Mouse (Mus musculus) ES-Bruce4 (cell line): ENCODE results near the gene Slc7a8.

Experiments
- CTCF ChIP-seq: IDR thresholded peaks from one replicate; pipeline ENCODE4 v1.8.1; 2011; ENCODE audit warnings: low read depth, low read length
- EP300 ChIP-seq: IDR thresholded peaks from 2 replicates; pipeline ENCODE4 v1.6.1; 2011; ENCODE audit warnings: low read depth, low read length; ENCODE audit not compliant: insufficient read depth
- POLR2A ChIP-seq: IDR thresholded peaks from one replicate; pipeline ENCODE4 v1.8.1; 2011; ENCODE audit warnings: low read length; ENCODE audit not compliant: insufficient read depth

DNA sequence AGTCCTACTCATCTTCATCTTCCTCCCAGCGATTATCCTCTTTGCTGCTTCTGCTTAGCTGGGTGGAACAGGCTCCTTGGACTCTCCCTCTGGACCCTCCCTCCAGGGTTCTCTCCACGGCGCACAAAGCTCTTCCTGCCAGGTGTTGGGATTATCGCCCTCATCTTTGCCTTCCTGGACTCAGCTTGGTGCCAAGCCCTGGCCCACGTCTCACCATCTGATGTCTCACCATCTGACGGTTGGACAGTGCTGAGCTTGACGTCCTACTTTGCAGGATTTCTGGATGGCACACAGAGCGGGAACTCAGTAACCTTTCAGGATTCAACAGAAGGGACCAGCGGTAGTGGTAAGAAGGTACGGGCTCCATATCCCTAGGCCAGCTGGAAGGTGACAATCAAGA lies 60.0 kb downstream of the Slc7a8 start:
- TF ChIP-seq CTCF (no peak), POLR2A (no peak), EP300 (no peak)
